ENCODE assay signal across 23 mouse cellular contexts in the genomic region with DNA sequence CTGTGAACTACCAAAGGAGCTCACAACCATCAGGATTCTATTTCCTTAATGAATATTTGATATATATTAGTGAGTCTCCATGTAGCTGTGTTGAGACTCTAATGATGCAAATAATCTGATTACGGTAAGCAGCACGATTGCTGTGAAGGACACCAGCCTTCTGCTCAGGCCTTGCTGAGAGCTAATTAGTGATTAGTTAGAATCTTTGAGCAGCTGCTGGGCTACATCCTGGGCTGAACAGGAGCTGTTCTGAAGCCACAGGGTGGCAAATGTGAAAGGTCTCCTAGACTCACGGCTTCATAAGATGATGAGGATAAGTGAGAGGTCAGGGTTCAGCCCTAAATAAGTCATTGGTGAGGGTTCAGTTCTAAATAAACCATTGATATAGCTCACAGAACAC. TPM values are rescaled to one million over a fixed set of nuclear protein-coding genes. Genes with fewer than 3 reads are reported as not detected.
DNase-seq lines count a peak whose midpoint lies in the region; ATAC-seq and TF ChIP-seq lines count a peak whose summit lies in the region.
"Had no signal": no experiment of that assay in that cellular context is flagged by ENCODE, and none has a peak within 500 bp of the region (broad histone marks: within the 10 kb centered on the region; RNA-seq: fewer than 3 reads in every experiment).

No protein-coding gene starts in this region.

- WGBS in forebrain, embryonic 14.5 days = 23% methylated on average over 3 of the region's 3 CpGs
- whole genome bisulfite sequencing in forebrain, embryonic 10.5 days = 71% methylated on average over 3 of the region's 3 CpGs
- 59% methylated on average over 3 of the region's 3 CpGs for WGBS in hindbrain, embryonic 15.5 days
- WGBS in hindbrain, embryonic 12.5 days = 67% methylated on average over 3 of the region's 3 CpGs

- H3K9me3 ChIP-seq in forebrain, embryonic 14.5 days (replicated peaks; ENCODE audit: control insufficient read depth, low read length) = no peaks in the 10 kb centered on the region
- H3K9me3 ChIP-seq in forebrain, embryonic 10.5 days = no peaks in the 10 kb centered on the region
- H3K9me3 ChIP-seq in hindbrain, embryonic 15.5 days = no peaks in the 10 kb centered on the region
- H3K9me3 ChIP-seq in hindbrain, embryonic 12.5 days (replicated peaks) = no peaks in the 10 kb centered on the region
- H3K9me3 ChIP-seq: embryonic facial prominence, embryonic 13.5 days; heart, embryonic 12.5 days had no signal

- no peak for TF ChIP-seq POLR2A in brain, embryonic 14.5 days (IDR thresholded peaks at IDR 0.05; ENCODE audit: borderline replicate concordance, extremely low read depth, insufficient read depth, insufficient read length, poor library complexity, severe bottlenecking)

- no peaks in the 10 kb centered on the region for H3K36me3 ChIP-seq in forebrain, embryonic 14.5 days (ENCODE audit: control insufficient read depth, insufficient read depth, low read length)
- no peaks in the 10 kb centered on the region for H3K36me3 ChIP-seq in forebrain, embryonic 10.5 days (replicated peaks)
- no peaks in the 10 kb centered on the region for H3K36me3 ChIP-seq in hindbrain, embryonic 15.5 days
- no peaks in the 10 kb centered on the region for H3K36me3 ChIP-seq in hindbrain, embryonic 12.5 days
- H3K36me3 ChIP-seq: embryonic facial prominence, embryonic 13.5 days; heart, embryonic 12.5 days had no signal

- no peak overlapping the region for H3K27ac ChIP-seq in forebrain, embryonic 14.5 days (ENCODE audit: low read depth, low read length)
- H3K27ac ChIP-seq in forebrain, embryonic 10.5 days = no peak overlapping the region
- no peak overlapping the region for H3K27ac ChIP-seq in hindbrain, embryonic 15.5 days (replicated peaks)
- H3K27ac ChIP-seq in hindbrain, embryonic 12.5 days = no peak overlapping the region
- H3K27ac ChIP-seq: embryonic facial prominence, embryonic 13.5 days; gastrocnemius, adult 2 months had no signal

- H3K4me3 ChIP-seq in forebrain, embryonic 14.5 days (ENCODE audit: low read depth, low read length) = no peak overlapping the region
- no peak overlapping the region for H3K4me3 ChIP-seq in forebrain, embryonic 10.5 days
- no peak overlapping the region for H3K4me3 ChIP-seq in hindbrain, embryonic 15.5 days
- H3K4me3 ChIP-seq in hindbrain, embryonic 12.5 days = no peak overlapping the region
- H3K4me3 ChIP-seq: embryonic facial prominence, embryonic 13.5 days; gastrocnemius, adult 2 months; heart, embryonic 12.5 days had no signal

- no peak for TF ChIP-seq CTCF in brain, embryonic 14.5 days (IDR thresholded peaks at IDR 0.05; ENCODE audit: borderline replicate concordance, extremely low read depth, insufficient read depth, insufficient read length)

- ATAC-seq in forebrain, embryonic 14.5 days = peak; percentile 26; the same call in 1 of the 2 replicates
- ATAC-seq in hindbrain, embryonic 15.5 days (ENCODE audit: low FRiP score, low read depth) = peak; percentile 71
- ATAC-seq in hindbrain, embryonic 12.5 days (ENCODE audit: low FRiP score) = no peak
- ATAC-seq: activated CD4-positive, CD25-positive, alpha-beta regulatory T cell, adult 4 months; intestine, embryonic 16.5 days; Patski had no signal

- no peak overlapping the region for H3K9ac ChIP-seq in forebrain, embryonic 14.5 days (ENCODE audit: low read length)
- no peak overlapping the region for H3K9ac ChIP-seq in hindbrain, embryonic 15.5 days
- H3K9ac ChIP-seq in hindbrain, embryonic 12.5 days = no peak overlapping the region
- H3K9ac ChIP-seq: embryonic facial prominence, embryonic 13.5 days; heart, embryonic 12.5 days had no signal

- DNase-seq in forebrain, embryonic 14.5 days (ENCODE audit: low spot score) = peak; percentile 22
- DNase-seq in forebrain, embryonic 10.5 days (ENCODE audit: extremely low spot score, low spot score) = no peak
- peak; percentile 50 for DNase-seq in brain, embryonic 14.5 days (ENCODE audit: low read depth)
- DNase-seq in retina, embryonic 14.5 days (ENCODE audit: low spot score) = peak; percentile 18
- no peak for DNase-seq in spleen, adult 18-20 months
- DNase-seq in c-Kit-positive CD71-positive TER-119-positive erythroid progenitor cells, embryonic 14.5 days (ENCODE audit: low spot score) = no peak
- DNase-seq: adrenal gland, adult 2 months; adrenal gland, postnatal 25 days; cerebellum, adult 11 months; cerebellum, adult 8-10 months; cerebellum, postnatal 25 days; gastrocnemius, adult 2 months; gastrocnemius, postnatal 25 days; kidney, adult 2 months had no signal

- no peaks in the 10 kb centered on the region for H3K4me1 ChIP-seq in forebrain, embryonic 14.5 days (ENCODE audit: control insufficient read depth, insufficient read depth, low read length)
- H3K4me1 ChIP-seq in forebrain, embryonic 10.5 days = no peaks in the 10 kb centered on the region
- no peaks in the 10 kb centered on the region for H3K4me1 ChIP-seq in hindbrain, embryonic 15.5 days (replicated peaks)
- no peaks in the 10 kb centered on the region for H3K4me1 ChIP-seq in hindbrain, embryonic 12.5 days
- H3K4me1 ChIP-seq: embryonic facial prominence, embryonic 13.5 days had no signal

- H3K4me2 ChIP-seq in forebrain, embryonic 14.5 days (ENCODE audit: low read length) = no peak overlapping the region
- H3K4me2 ChIP-seq in hindbrain, embryonic 15.5 days = no peak overlapping the region
- no peak overlapping the region for H3K4me2 ChIP-seq in hindbrain, embryonic 12.5 days (replicated peaks)
- H3K4me2 ChIP-seq: embryonic facial prominence, embryonic 13.5 days; heart, embryonic 12.5 days had no signal

- no peaks in the 10 kb centered on the region for H3K27me3 ChIP-seq in forebrain, embryonic 14.5 days (replicated peaks; ENCODE audit: control insufficient read depth, insufficient read depth, low read length)
- no peaks in the 10 kb centered on the region for H3K27me3 ChIP-seq in forebrain, embryonic 10.5 days (ENCODE audit: poor library complexity, severe bottlenecking)
- no peaks in the 10 kb centered on the region for H3K27me3 ChIP-seq in hindbrain, embryonic 15.5 days
- no peaks in the 10 kb centered on the region for H3K27me3 ChIP-seq in hindbrain, embryonic 12.5 days
- H3K27me3 ChIP-seq: embryonic facial prominence, embryonic 13.5 days; heart, embryonic 12.5 days; Patski had no signal

RNA-seq across cellular contexts. Expression of a gene that starts 29.7 kb away (rescaled TPM):
- not detected in 2 replicates for polyA plus RNA-seq in forebrain, embryonic 14.5 days (2014; fragmentation: Nextera tagmentation; extraction: Ambion mirVana)
- not detected in 2 replicates for polyA plus RNA-seq in forebrain, embryonic 10.5 days (2016; fragmentation: Nextera tagmentation; extraction: Ambion mirVana)
- polyA plus RNA-seq in hindbrain, embryonic 15.5 days (2015; fragmentation: Nextera tagmentation; extraction: Ambion mirVana) = not detected in 2 replicates
- not detected in 2 replicates for polyA plus RNA-seq in hindbrain, embryonic 12.5 days (2016; fragmentation: Nextera tagmentation; extraction: Ambion mirVana)
- 0.05 and 0.15 TPM in 2 replicates for polyA plus RNA-seq in brain, embryonic 14.5 days (2012; rRNA removed)
- polyA plus RNA-seq: activated CD4-positive, CD25-positive, alpha-beta regulatory T cell, adult 4 months; adrenal gland, adult 2 months; C2C12; cortical plate, adult 2 months; embryonic facial prominence, embryonic 13.5 days; Patski had no signal

Comparison
In these comparisons a context has a peak if more than half of its experiments do, and no peak if none do; other contexts are left out.
1. DNase-seq: peak in forebrain, embryonic 14.5 days (single experiment), brain, embryonic 14.5 days (single experiment) and retina, embryonic 14.5 days (single experiment); none in forebrain, embryonic 10.5 days (single experiment), spleen, adult 18-20 months (0 of 2) and c-Kit-positive CD71-positive TER-119-positive erythroid progenitor cells, embryonic 14.5 days (single experiment).